Mouse (Mus musculus) MEL-GATA-1-ER (cell line): Measurements from ENCODE around the gene Msn.

Source experiments
- DNase-seq: peaks from one replicate; pipeline ENCODE4 v3.0.0-alpha.2; 2012; ENCODE audit warnings: low read depth; ENCODE audit errors: extremely low read depth

The Msn gene

DNA sequence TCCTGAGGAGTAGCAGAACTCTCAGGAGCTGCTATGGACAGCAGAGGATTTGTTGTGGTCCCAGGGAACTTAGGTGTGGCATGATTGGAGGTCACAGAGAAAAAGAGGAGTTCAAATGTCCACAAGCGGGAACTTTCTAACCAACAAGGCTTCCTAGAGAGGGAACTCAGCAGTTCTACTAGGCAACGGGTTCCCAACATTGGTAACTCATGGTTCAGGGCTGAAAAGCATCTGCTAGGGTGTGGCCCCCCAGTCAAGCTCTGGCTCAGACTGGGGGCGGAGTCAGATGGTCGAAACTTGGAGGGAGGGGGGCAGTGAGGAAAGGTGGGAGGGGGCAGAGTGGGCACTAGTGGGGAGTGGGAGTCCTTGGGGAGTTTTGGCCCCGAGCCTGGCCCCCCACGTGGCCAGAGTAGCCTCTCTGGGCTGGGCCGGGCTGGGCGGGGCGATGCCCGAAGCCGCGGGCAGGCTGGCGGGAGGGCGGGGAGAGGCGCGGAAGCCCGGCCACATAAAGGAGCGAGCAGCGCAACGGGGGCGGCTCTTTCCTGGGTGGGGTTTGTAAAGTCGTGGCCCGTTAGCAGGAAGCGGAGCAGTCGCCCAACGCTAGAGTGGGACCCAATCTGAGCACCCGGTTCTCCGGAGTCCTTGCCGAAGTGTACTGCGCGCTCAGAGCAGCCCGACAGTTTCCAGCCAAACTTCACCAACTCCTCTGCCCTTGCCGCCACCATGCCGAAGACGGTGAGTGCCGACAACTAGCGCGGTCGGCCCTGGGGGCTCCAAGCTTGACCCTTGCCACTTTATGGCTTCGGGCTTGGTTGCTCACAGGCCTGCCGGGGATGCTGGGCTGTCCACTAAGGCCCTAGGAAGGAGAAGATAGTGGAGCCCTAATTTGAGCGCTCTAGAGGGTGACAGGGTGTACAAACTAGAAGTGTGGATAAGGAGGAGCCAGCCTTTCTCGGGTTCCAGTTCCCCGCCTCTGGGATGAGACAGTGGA, at the start of gene Msn:
Gene Msn (plus strand): TSS at position 534 of the 991 bp plus-strand sequence.
- peak; percentile 65 for DNase-seq

DNA sequence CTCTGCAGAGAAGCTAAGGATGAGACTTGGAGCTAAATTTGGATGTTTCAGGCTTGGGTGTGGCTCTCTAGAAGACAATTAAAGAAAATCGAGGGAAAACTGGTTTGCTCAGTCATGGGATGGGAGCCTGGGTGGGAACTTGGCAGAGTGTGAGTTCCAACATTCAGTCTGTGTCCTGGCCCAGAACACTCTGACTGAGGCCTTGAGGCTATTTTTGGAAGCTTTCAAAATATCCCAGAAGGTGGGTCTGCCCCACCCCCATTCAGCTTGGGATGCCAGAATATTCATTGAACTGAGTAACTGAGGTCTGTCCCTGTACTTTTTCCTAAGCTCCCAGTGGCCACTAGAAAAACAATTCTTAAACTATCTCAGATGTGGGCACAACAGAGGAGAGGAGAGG, 43.0 kb upstream of the Msn start:
- DNase-seq: no peak

GRCm38 (mm10) chrX:96077747-96078146, 18.1 kb upstream of the Msn start:
- DNase-seq: no peak

DNA sequence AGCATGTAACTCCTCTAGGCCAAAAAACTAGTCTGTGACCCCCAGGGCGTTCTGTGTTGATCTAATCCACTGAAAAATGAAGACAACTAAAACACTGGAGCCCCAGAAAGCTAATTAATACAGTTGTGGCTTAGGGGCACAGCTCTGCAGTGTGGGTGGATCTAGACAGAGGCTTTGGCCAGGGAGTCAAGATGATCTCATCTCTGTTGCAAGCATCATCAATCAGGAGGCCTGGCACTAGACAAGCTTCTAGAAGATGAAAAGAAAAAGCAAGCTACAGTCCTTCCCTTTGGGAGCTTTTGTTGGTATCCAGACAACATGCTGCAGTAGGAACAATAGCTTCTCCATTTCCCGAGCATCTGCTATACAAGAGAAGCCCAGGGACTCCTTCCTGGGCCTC, 9.6 kb upstream of the Msn start:
- no peak for DNase-seq

DNA sequence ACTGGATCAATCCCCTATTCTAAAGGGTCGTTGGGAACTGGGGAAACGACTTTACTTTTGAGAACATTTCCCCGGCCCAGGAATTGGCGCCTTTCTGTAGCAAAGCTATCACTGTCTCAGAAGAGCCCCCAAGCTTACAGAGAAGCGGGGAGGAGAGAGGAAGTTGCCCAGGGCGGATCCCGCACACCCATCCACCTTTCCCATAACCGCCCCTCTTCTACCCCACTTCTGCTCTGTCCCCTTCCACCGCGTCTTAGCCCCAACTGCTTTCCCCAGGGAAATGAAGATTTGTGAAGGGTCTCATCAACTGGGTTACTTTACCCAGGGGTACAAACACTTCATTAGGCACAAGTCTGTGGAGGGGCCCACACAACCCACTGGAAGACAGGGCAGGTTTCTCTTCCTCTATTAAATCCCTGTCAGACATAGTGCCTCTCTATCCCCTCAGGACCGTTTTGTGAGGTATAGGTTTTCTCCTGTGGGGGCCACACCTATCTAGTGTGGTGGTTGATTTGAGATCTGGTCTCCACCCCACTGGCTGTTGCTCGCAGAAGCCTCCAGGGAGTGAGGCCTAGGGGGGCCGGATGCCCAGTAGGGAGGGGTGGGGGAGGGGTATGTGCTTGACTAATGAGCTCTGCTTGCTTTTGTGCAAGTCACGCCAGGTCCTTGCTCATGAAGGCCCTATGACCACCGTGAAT, 820 bp downstream of the Msn start:
- DNase-seq: peak; percentile 53

- peak; percentile 18 for DNase-seq
These were observed 1.7 kb downstream of the Msn start for GRCm38 (mm10) chrX:96097491-96097970.

- no peak for DNase-seq
These were observed 3.2 kb downstream of the Msn start for GRCm38 (mm10) chrX:96099003-96099402.

DNA sequence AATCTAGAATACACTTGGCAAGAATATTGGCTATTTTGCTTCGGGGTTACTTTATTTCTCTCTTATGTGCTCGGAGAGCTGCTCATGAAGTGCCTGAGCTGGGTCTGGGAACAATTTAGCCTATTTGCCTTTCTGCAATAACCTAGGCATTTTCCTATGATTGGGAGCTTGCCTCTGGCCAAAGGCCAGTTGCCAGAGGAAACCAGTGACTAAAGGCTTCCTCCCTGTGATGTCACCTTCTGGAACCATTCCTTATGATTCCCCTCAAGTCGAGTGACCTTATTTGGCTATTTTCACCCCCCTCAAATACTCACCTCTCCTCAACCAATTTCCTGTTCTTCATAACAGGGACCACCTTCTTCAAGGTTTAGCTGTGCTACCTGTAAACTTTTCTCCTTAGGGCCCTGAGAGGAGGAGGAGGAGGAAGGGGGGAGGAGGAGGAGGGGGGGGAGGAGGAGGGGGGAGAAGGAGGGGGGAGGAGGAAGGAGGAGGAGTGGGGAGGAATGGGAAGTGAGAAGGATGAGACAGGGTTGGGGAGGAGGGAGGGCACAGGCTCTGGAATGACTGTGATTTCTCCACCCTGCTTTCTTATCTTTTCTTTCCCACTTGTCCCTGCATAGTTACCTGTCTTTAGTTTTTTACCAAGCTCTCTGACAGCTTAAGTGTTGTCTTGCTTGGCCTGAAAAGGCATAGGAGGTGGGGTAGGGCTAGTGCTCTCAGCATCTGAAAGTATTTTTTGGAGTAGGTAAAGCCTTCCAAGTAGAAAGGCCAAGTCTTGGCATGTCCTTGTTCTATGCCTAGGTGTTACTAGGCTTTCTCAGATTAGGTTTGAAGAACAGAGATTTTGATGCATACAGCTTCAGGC, 11.8 kb downstream of the Msn start:
- no peak for DNase-seq

- no peak for DNase-seq
These were observed 17.3 kb downstream of the Msn start for GRCm38 (mm10) chrX:96113106-96113634.

DNA sequence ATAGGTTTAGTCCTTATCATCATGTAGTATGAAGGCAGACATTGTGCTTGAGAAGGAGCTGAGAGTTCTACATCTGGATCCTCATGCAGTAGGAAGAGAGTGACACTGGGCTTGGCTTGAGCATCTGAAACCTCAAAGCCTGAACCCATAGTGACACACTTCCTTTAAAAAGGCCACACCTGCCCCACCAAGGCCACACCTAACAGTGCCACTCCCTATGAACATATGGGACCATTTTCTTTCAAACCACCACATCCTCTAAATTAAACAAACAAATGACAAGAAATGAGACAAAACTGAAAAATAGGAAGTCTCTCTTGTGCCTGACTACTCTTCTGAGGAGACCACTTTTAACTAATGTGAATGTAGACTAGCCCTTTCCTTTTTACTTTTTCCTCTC, 19.7 kb downstream of the Msn start:
- DNase-seq: no peak

DNA sequence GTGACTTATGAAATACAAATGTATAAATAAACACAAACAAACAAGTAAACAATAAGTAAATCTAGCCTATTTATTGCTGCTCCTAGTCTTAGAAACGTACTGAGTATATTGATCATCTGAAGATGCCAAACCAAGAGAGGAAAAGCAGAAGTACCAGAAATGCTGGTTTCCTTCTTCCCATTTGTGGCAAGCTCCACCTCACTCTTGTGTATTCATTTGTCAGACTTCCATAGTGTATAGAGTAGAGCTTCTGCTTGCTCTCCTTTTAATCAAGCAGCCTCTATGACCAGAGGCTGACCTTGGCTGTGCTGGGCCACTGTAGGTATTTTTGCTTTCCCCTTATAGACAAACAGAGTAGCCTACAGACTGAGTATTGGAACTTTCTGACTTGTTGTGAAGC, 21.5 kb downstream of the Msn start:
- DNase-seq: no peak

- DNase-seq: no peak
These were observed 24.2 kb downstream of the Msn start for GRCm38 (mm10) chrX:96119997-96120396.

GRCm38 (mm10) chrX:96121912-96122311, 26.1 kb downstream of the Msn start:
- DNase-seq: no peak

- DNase-seq: no peak
These were observed 31.0 kb downstream of the Msn start for GRCm38 (mm10) chrX:96126803-96127202.

- DNase-seq: peak; percentile 83
These were observed 34.3 kb downstream of the Msn start for GRCm38 (mm10) chrX:96130139-96130538.

DNA sequence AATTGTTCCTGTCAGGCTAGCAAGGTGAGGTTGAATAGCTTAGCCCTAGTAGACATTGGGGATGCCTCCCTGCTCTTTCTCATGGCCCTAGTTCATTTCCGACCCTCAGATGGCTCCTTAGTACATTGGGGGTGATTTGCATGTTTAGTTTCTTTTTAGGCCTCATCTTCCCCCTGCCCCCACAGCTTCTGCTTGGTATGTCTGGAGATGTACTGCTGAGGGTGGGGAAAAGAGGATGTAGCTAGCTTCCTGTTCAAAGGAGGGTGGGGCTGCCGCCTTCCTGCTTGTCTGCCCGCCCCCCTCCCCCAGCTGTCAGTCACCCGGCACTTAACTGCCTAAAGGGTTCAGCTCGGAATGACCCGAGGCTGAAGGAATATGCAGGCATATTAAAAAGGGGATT, 34.8 kb downstream of the Msn start:
- DNase-seq: peak; percentile 89

- DNase-seq: no peak
These were observed 37.4 kb downstream of the Msn start for GRCm38 (mm10) chrX:96133260-96133659.

DNA sequence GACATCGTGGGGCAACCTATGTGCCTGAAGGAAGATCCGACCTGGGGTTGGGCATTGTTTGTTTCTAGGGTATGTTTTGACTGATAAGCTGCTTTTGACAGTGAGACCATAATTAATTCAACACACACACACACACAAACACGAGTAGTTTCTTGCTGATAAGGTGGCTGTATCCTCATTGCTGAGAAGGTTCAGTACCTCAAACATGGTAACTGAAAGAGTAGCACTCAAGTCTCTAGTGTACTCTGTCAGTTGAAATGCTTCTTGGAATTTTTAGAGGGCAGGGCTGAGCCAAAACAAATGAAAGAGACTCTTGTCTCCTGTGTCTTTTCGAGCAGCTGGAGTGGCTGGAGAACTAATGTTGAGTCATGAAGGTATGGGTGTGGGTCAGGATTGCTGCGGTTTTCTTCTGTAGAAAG, 38.4 kb downstream of the Msn start:
- DNase-seq: no peak

- DNase-seq: peak; percentile 68
These were observed 39.2 kb downstream of the Msn start for GRCm38 (mm10) chrX:96134840-96135580.

GRCm38 (mm10) chrX:96135581-96135980, 39.7 kb downstream of the Msn start:
- no peak for DNase-seq
